Mouse (Mus musculus): Measurements from ENCODE around the gene Rnf223.
A peak's percentile ranks its signal among the peaks of the same experiment; 100 is the strongest.

DNA sequence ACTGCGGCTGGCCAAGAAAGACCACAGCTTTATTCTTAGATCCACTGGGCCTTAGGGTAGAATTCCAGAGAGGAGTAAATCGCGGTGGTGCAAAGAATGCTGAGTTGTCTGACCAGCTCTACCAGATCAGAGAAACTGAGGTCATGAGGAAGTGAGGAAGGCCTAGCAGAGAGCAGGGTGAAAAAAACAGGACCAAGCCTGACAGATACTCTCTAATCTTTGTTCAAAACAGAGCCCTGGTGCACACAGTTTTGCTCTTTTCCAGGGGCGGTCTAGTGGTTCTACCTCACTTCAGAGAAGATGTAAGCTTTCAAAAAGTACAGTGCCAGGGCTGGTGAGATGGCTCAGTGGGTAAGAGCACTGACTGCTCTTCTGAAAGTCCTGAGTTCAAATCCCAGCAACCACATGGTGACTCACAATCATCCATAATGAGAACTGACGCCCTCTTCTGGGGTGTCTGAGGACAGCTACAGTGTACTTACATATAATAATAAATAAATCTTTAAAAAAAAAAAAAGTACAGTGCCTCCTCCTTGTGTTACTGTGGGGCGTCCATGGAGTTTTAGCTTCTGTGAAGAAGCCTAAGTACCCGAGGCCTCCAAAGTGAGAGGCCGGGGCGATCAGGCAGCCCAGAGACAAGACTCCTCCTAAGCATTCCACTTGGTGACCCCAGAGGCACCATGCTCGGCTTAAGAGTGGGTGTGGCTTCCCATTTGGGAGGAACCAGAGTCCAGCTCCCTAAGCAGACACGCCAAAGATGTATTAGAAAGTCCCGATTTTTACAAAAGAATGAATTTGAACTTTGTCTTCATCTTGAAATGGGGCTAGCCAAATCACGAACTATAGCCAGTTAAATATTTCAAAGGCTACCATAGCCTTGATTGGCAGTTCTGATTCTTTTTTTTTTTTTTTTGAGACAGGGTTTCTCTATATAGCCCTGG lies 21.4 kb upstream of the Rnf223 start:
- TF ChIP-seq CTCF (IDR thresholded peaks at IDR 0.05; ENCODE audit: low read depth) (peak; percentile 36), EP300 (optimal IDR thresholded peaks at IDR 0.05) (no peak)
